Comparison of ENCODE assay signal across 23 mouse cellular contexts in genomic region chr2:75688901-75689300, GRCm38 (mm10). TPM values are rescaled to one million over a fixed set of nuclear protein-coding genes. Genes with fewer than 3 reads are reported as not detected.
A peak's percentile ranks its signal among the peaks of the same experiment; 100 is the strongest.
DNase-seq lines count a peak whose midpoint lies in the region; ATAC-seq and TF ChIP-seq lines count a peak whose summit lies in the region.
"Had no signal": no experiment of that assay in that cellular context is flagged by ENCODE, and none has a peak within 500 bp of the region (broad histone marks: within the 10 kb centered on the region; RNA-seq: fewer than 3 reads in every experiment).

No protein-coding gene starts in this region.

- H3K27ac ChIP-seq in heart, postnatal 0 days (ENCODE audit: low read depth) = peak overlapping the region; percentile 46; the same call in 1 of the 2 replicates
- H3K27ac ChIP-seq: embryonic facial prominence, embryonic 10.5 days; forebrain, embryonic 15.5 days; hindbrain, postnatal 0 days; midbrain, embryonic 12.5 days had no signal

- no peak for ATAC-seq in heart, postnatal 0 days (ENCODE audit: insufficient read depth, low read depth)
- ATAC-seq: forebrain, embryonic 15.5 days; hindbrain, postnatal 0 days had no signal

- no peak overlapping the region for H3K4me2 ChIP-seq in heart, postnatal 0 days (ENCODE audit: low read depth, low read length)
- H3K4me2 ChIP-seq: forebrain, embryonic 15.5 days; lung, embryonic 14.5 days; midbrain, embryonic 12.5 days had no signal

- WGBS in heart, postnatal 0 days = 69% methylated on average over 1 of the region's 1 CpGs

- no peak overlapping the region for H3K9ac ChIP-seq in heart, postnatal 0 days (replicated peaks; ENCODE audit: low read depth, low read length)
- H3K9ac ChIP-seq: forebrain, embryonic 15.5 days; lung, embryonic 14.5 days; midbrain, embryonic 12.5 days had no signal

- DNase-seq in heart, adult 11 months = peak; percentile 88
- DNase-seq in heart, adult 9 months (ENCODE audit: low spot score in 2 of 2) = no peak
- no peak for DNase-seq in heart, postnatal 0 days (ENCODE audit: low spot score)
- DNase-seq in heart, postnatal 4 days = no peak
- peak; percentile 93 for DNase-seq in 3T3-L1 (ENCODE audit: low read depth, low spot score)
- DNase-seq in T-cell, adult 2 months (ENCODE audit: low spot score) = peak; percentile 28
- no peak for DNase-seq in right cerebral cortex, postnatal 10 days (ENCODE audit: low spot score in 2 of 2)
- DNase-seq in frontal cortex, postnatal 36 days (ENCODE audit: low spot score in 2 of 2) = no peak
- DNase-seq: adrenal gland, postnatal 14 days; cerebellum, adult 18-20 months; cerebellum, postnatal 36 days; kidney, adult 9 months; layer of hippocampus, postnatal 36 days; left cerebral cortex, postnatal 4 days; lung, embryonic 14.5 days; lung, postnatal 4 days; thymus, postnatal 36 days had no signal

- no peak for TF ChIP-seq CTCF in heart, postnatal 0 days (IDR thresholded peaks at IDR 0.05; ENCODE audit: low read depth)

- no peaks in the 10 kb centered on the region for H3K36me3 ChIP-seq in heart, postnatal 0 days (replicated peaks; ENCODE audit: control insufficient read depth, insufficient read depth, low read length)
- H3K36me3 ChIP-seq: forebrain, embryonic 15.5 days; midbrain, embryonic 12.5 days had no signal

- no peak overlapping the region for H3K4me3 ChIP-seq in heart, postnatal 0 days (ENCODE audit: low read depth, low read length)
- H3K4me3 ChIP-seq: embryonic facial prominence, embryonic 10.5 days; erythroblast, embryonic 14.5 days; forebrain, embryonic 15.5 days; midbrain, embryonic 12.5 days had no signal

- no peaks in the 10 kb centered on the region for H3K9me3 ChIP-seq in heart, postnatal 0 days (replicated peaks; ENCODE audit: control insufficient read depth, low read length)
- H3K9me3 ChIP-seq: embryonic facial prominence, embryonic 10.5 days; forebrain, embryonic 15.5 days; G1E; midbrain, embryonic 12.5 days had no signal

- H3K4me1 ChIP-seq in heart, postnatal 0 days (ENCODE audit: control insufficient read depth, insufficient read depth) = peaks cover 71% of the 10 kb centered on the region
- H3K4me1 ChIP-seq: forebrain, embryonic 15.5 days had no signal

- no peaks in the 10 kb centered on the region for H3K27me3 ChIP-seq in heart, postnatal 0 days (ENCODE audit: control insufficient read depth, insufficient read depth, low read length)
- H3K27me3 ChIP-seq: forebrain, embryonic 15.5 days; midbrain, embryonic 12.5 days had no signal

- TF ChIP-seq EP300 in heart, postnatal 0 days (IDR thresholded peaks at IDR 0.05; ENCODE audit: low read depth) = no peak

RNA-seq across cellular contexts. Expression of gene Nfe2l2, which starts 15.5 kb away (rescaled TPM):
- 47.1 and 55.2 TPM in 2 replicates for total RNA-seq in heart, postnatal 0 days (2014; rRNA removed; ENCODE audit: low replicate concordance)
- polyA plus RNA-seq in heart, postnatal 0 days (2015; fragmentation: Nextera tagmentation; extraction: Ambion mirVana) = 50.1 and 50.4 TPM in 2 replicates
- 10 to 100 TPM; 53.2 to 54.5 TPM for total RNA-seq in heart, postnatal 4 days (2021)

RNA-seq across cellular contexts. Expression of gene Hnrnpa3, which starts 29.8 kb away (rescaled TPM):
- total RNA-seq in heart, postnatal 0 days (2014; rRNA removed; ENCODE audit: low replicate concordance) = 26.0 and 33.9 TPM in 2 replicates
- 93.6 and 102 TPM in 2 replicates for polyA plus RNA-seq in heart, postnatal 0 days (2015; fragmentation: Nextera tagmentation; extraction: Ambion mirVana)
- 100 to 1,000 TPM; 504 to 509 TPM for total RNA-seq in heart, postnatal 4 days (2021)

Comparison
In these comparisons a context has a peak if more than half of its experiments do, and no peak if none do; other contexts are left out.
1. DNase-seq: peak in heart, adult 11 months (single experiment), 3T3-L1 (single experiment) and T-cell, adult 2 months (single experiment); none in heart, adult 9 months (0 of 2), heart, postnatal 0 days (single experiment), heart, postnatal 4 days (single experiment), right cerebral cortex, postnatal 10 days (0 of 2) and frontal cortex, postnatal 36 days (0 of 2).
2. RNA of gene Hnrnpa3, which starts 29.8 kb away (total RNA-seq): 504 to 509 TPM in heart, postnatal 4 days; 26.0 to 33.9 TPM in heart, postnatal 0 days; every median in the first group is over 10 times any median in the second.